Mouse (Mus musculus): Measurements from ENCODE around the gene Usp21. TPM values are rescaled to one million over a fixed set of nuclear protein-coding genes. Genes with fewer than 3 reads are reported as not detected.

The Usp21 gene
- polyA plus RNA-seq, 1 experiment from 2014 or later, result 64.2 TPM

- WGBS, result 70% methylated on average over 3 of the region's 3 CpGs
- Histone ChIP-seq H3K27me3 (replicated peaks; ENCODE audit: control insufficient read depth, insufficient read depth, low read length) (no peaks in the 10 kb centered on the region), H3K9me3 (ENCODE audit: control insufficient read depth, low read length) (no peaks in the 10 kb centered on the region), H3K36me3 (ENCODE audit: control insufficient read depth, insufficient read depth, low read length) (peaks cover 15% of the 10 kb centered on the region; the same call in 1 of the 2 replicates), H3K9ac (ENCODE audit: low read depth, low read length) (no peak overlapping the region), H3K4me1 (ENCODE audit: control insufficient read depth, insufficient read depth, low read length) (peaks cover 16% of the 10 kb centered on the region), H3K4me2 (ENCODE audit: low read depth, low read length) (peak overlapping the region; percentile 49), H3K4me3 (ENCODE audit: low read depth, low read length) (no peak overlapping the region), H3K27ac (replicated peaks; ENCODE audit: low read depth, low read length) (peak overlapping the region; percentile 87)
- ATAC-seq (ENCODE audit: low read depth), result no peak
- DNase-seq (ENCODE audit: low spot score), result peak; percentile 63
Measured at GRCm38 (mm10) chr1:171263666-171264461, 23.9 kb downstream of the Usp21 start.

- Histone ChIP-seq H3K9ac (ENCODE audit: low read depth, low read length) (no peak overlapping the region), H3K4me1 (ENCODE audit: control insufficient read depth, insufficient read depth, low read length) (peaks cover 16% of the 10 kb centered on the region), H3K9me3 (ENCODE audit: control insufficient read depth, low read length) (no peaks in the 10 kb centered on the region), H3K36me3 (ENCODE audit: control insufficient read depth, insufficient read depth, low read length) (peaks cover 20% of the 10 kb centered on the region), H3K27me3 (replicated peaks; ENCODE audit: control insufficient read depth, insufficient read depth, low read length) (no peaks in the 10 kb centered on the region), H3K4me2 (ENCODE audit: low read depth, low read length) (peak overlapping the region; percentile 49), H3K4me3 (ENCODE audit: low read depth, low read length) (peak overlapping the region; percentile 17; the same call in 1 of the 2 replicates), H3K27ac (replicated peaks; ENCODE audit: low read depth, low read length) (peak overlapping the region; percentile 87)
- WGBS, result 0% methylated on average over 2 of the region's 2 CpGs
- ATAC-seq (ENCODE audit: low read depth) (peak; percentile 92), DNase-seq (ENCODE audit: low spot score) (peak; percentile 95)
Measured at GRCm38 (mm10) chr1:171263185-171263611, 24.6 kb downstream of the Usp21 start.

- peaks cover 25% of the 10 kb centered on the region for H3K36me3 ChIP-seq (ENCODE audit: control insufficient read depth, insufficient read depth, low read length)
- peak overlapping the region; percentile 49 for H3K4me2 ChIP-seq (ENCODE audit: low read depth, low read length)
- H3K27me3 ChIP-seq (replicated peaks; ENCODE audit: control insufficient read depth, insufficient read depth, low read length), result no peaks in the 10 kb centered on the region
- 3% methylated on average over 8 of the region's 8 CpGs for WGBS
- ATAC-seq (ENCODE audit: low read depth) (peak; percentile 87), DNase-seq (ENCODE audit: low spot score) (peak; percentile 96)
- peak overlapping the region; percentile 17 for H3K4me3 ChIP-seq (ENCODE audit: low read depth, low read length)
- H3K9ac ChIP-seq (ENCODE audit: low read depth, low read length), result peak overlapping the region; percentile 14
- peaks cover 16% of the 10 kb centered on the region for H3K4me1 ChIP-seq (ENCODE audit: control insufficient read depth, insufficient read depth, low read length)
- H3K9me3 ChIP-seq (ENCODE audit: control insufficient read depth, low read length), result no peaks in the 10 kb centered on the region
- H3K27ac ChIP-seq (replicated peaks; ENCODE audit: low read depth, low read length), result peak overlapping the region; percentile 87
Measured at GRCm38 (mm10) chr1:171262594-171263130, 25.1 kb downstream of the Usp21 start.

- peaks cover 43% of the 10 kb centered on the region for H3K36me3 ChIP-seq (ENCODE audit: control insufficient read depth, insufficient read depth, low read length)
- ATAC-seq (ENCODE audit: low read depth) (no peak), DNase-seq (ENCODE audit: low spot score) (no peak)
- H3K9me3 ChIP-seq (ENCODE audit: control insufficient read depth, low read length), result no peaks in the 10 kb centered on the region
- 76% methylated on average over 3 of the region's 3 CpGs for WGBS
- H3K4me1 ChIP-seq (ENCODE audit: control insufficient read depth, insufficient read depth, low read length), result peaks cover 16% of the 10 kb centered on the region
- H3K27ac ChIP-seq (replicated peaks; ENCODE audit: low read depth, low read length), result no peak overlapping the region
- H3K9ac ChIP-seq (ENCODE audit: low read depth, low read length), result no peak overlapping the region
- H3K27me3 ChIP-seq (replicated peaks; ENCODE audit: control insufficient read depth, insufficient read depth, low read length), result no peaks in the 10 kb centered on the region
- no peak overlapping the region for H3K4me2 ChIP-seq (ENCODE audit: low read depth, low read length)
- H3K4me3 ChIP-seq (ENCODE audit: low read depth, low read length), result no peak overlapping the region
Measured at GRCm38 (mm10) chr1:171260316-171260715, 27.5 kb downstream of the Usp21 start.

DNA sequence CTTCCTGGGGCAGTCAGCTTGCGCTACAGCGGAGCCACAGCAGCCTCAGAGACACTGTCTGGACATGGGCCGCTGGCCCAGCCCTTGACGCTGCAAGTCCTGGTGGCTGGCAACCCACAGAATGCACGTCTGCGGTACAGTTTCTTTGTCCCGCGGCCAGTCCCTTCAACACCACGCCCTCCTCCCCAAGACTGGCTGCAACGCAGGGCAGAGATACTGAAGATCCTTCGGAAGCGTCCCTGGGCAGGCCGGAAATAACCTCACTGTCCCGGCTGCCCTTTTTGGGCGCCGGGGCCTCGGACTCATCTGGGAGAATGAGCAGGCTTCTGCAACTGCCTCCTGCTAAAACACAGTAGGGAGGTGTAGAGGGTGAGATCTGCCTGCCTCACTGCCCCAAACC, 28.9 kb downstream of the Usp21 start:
- WGBS, result 82% methylated on average over 17 of the region's 17 CpGs
- Histone ChIP-seq H3K4me1 (ENCODE audit: control insufficient read depth, insufficient read depth, low read length) (peaks cover 16% of the 10 kb centered on the region), H3K9ac (ENCODE audit: low read depth, low read length) (no peak overlapping the region), H3K27ac (replicated peaks; ENCODE audit: low read depth, low read length) (no peak overlapping the region), H3K4me3 (ENCODE audit: low read depth, low read length) (no peak overlapping the region), H3K4me2 (ENCODE audit: low read depth, low read length) (no peak overlapping the region), H3K9me3 (ENCODE audit: control insufficient read depth, low read length) (no peaks in the 10 kb centered on the region), H3K27me3 (replicated peaks; ENCODE audit: control insufficient read depth, insufficient read depth, low read length) (no peaks in the 10 kb centered on the region), H3K36me3 (ENCODE audit: control insufficient read depth, insufficient read depth, low read length) (peaks cover 54% of the 10 kb centered on the region)
- ATAC-seq (ENCODE audit: low read depth) (no peak), DNase-seq (ENCODE audit: low spot score) (no peak)

DNA sequence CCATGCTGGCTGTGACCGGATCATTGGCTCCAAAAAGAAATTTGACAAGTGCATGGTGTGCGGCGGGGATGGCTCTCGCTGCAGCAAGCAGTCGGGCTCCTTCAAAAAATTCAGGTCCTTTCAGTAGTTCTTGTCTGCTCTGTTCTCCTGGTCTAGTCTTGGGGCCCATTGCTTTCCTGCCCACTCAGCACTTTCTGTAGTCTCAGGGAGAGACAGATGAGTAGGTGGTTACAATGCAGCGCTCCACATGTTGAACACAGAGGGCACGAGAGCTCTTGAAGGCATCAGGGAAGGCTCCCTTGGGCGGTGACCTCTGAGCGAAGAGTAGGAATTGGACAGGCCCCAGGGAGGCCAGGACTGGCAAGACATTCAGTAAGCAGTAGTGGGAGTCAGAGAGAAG, 30.0 kb downstream of the Usp21 start:
- no peak for DNase-seq (ENCODE audit: low spot score)
- Histone ChIP-seq H3K4me2 (ENCODE audit: low read depth, low read length) (no peak overlapping the region), H3K4me3 (ENCODE audit: low read depth, low read length) (no peak overlapping the region), H3K27me3 (replicated peaks; ENCODE audit: control insufficient read depth, insufficient read depth, low read length) (no peaks in the 10 kb centered on the region), H3K9me3 (ENCODE audit: control insufficient read depth, low read length) (no peaks in the 10 kb centered on the region), H3K27ac (replicated peaks; ENCODE audit: low read depth, low read length) (no peak overlapping the region), H3K9ac (ENCODE audit: low read depth, low read length) (no peak overlapping the region), H3K36me3 (ENCODE audit: control insufficient read depth, insufficient read depth, low read length) (peaks cover 64% of the 10 kb centered on the region), H3K4me1 (ENCODE audit: control insufficient read depth, insufficient read depth, low read length) (peaks cover 9% of the 10 kb centered on the region)
- ATAC-seq (ENCODE audit: low read depth), result no peak
- 88% methylated on average over 9 of the region's 9 CpGs for WGBS

DNA sequence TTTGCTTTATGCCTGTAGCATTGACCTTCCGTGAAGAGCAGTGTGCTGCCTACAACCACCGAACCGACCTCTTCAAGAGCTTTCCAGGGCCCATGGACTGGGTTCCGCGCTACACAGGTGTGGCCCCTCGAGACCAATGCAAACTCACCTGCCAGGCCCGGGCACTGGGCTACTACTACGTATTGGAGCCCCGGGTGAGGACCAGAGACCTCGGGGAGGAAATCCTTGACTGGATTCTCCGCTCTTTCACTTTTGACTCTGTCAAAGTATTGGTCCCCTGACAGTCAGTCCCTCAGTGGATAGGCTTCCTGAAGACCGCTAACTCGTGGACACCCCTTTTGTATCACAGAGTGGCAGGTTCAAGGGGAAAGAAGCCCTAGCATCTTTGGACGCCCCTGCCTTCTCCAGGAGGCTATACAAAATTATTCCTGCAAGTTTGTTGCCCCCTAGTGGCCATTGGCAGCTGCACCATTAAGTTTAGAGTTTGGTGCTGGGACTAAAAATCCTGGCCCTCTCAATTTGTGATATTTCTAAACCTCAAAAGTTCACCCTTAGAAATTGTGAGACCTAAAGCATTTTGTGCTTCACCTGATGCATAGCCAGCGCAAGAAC, 30.7 kb downstream of the Usp21 start:
- no peak overlapping the region for H3K4me3 ChIP-seq (ENCODE audit: low read depth, low read length)
- WGBS, result 69% methylated on average over 15 of the region's 15 CpGs
- H3K9me3 ChIP-seq (ENCODE audit: control insufficient read depth, low read length), result no peaks in the 10 kb centered on the region
- DNase-seq (ENCODE audit: low spot score) (peak; percentile 84), ATAC-seq (ENCODE audit: low read depth) (peak; percentile 35; the same call in 1 of the 2 replicates)
- H3K4me2 ChIP-seq (ENCODE audit: low read depth, low read length), result no peak overlapping the region
- H3K4me1 ChIP-seq (ENCODE audit: control insufficient read depth, insufficient read depth, low read length), result peaks cover 10% of the 10 kb centered on the region
- peaks cover 65% of the 10 kb centered on the region for H3K36me3 ChIP-seq (ENCODE audit: control insufficient read depth, insufficient read depth, low read length)
- no peak overlapping the region for H3K9ac ChIP-seq (ENCODE audit: low read depth, low read length)
- H3K27me3 ChIP-seq (replicated peaks; ENCODE audit: control insufficient read depth, insufficient read depth, low read length), result no peaks in the 10 kb centered on the region
- no peak overlapping the region for H3K27ac ChIP-seq (replicated peaks; ENCODE audit: low read depth, low read length)

DNA sequence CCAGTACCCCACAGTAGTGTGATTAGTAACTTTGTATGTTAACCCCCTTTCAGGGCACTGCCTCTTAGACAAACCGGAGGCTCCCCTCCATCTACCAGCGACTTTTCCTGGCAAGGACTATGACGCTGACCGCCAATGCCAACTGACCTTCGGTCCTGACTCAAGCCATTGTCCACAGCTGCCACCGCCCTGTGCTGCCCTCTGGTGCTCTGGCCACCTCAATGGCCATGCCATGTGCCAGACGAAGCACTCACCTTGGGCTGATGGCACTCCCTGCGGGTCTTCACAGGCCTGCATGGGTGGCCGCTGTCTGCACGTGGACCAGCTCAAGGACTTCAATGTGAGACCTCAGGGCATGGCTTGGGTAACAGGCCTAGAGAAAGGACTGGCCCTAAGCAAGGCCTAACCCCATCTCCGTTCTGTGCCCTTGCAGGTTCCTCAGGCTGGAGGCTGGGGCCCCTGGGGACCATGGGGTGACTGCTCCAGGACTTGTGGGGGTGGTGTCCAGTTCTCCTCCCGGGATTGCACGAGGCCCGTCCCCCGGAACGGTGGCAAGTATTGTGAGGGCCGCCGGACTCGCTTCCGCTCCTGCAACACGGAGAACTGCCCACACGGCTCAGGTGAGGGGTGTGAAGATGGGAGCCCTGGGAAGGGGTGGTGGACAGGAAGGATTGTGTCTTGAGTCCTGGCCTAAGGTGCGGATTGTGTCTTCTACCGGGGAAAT, 31.5 kb downstream of the Usp21 start:
- Histone ChIP-seq H3K27me3 (replicated peaks; ENCODE audit: control insufficient read depth, insufficient read depth, low read length) (no peaks in the 10 kb centered on the region), H3K4me1 (ENCODE audit: control insufficient read depth, insufficient read depth, low read length) (peaks cover 14% of the 10 kb centered on the region), H3K27ac (replicated peaks; ENCODE audit: low read depth, low read length) (no peak overlapping the region), H3K9me3 (ENCODE audit: control insufficient read depth, low read length) (no peaks in the 10 kb centered on the region), H3K9ac (ENCODE audit: low read depth, low read length) (no peak overlapping the region), H3K4me2 (ENCODE audit: low read depth, low read length) (no peak overlapping the region), H3K36me3 (ENCODE audit: control insufficient read depth, insufficient read depth, low read length) (peaks cover 65% of the 10 kb centered on the region), H3K4me3 (ENCODE audit: low read depth, low read length) (no peak overlapping the region)
- DNase-seq (ENCODE audit: low spot score) (no peak), ATAC-seq (ENCODE audit: low read depth) (no peak)
- WGBS, result 90% methylated on average over 24 of the region's 24 CpGs

Data from embryonic facial prominence, embryonic 14.5 days (tissue).